Mouse (Mus musculus): ENCODE measurements around the gene Grb2. TPM values are rescaled to one million over a fixed set of nuclear protein-coding genes. Genes with fewer than 3 reads are reported as not detected.

Grb2 gene
- polyA plus RNA-seq, 2 experiments from 2014 or later = 28.8 to 30.9 TPM

DNA sequence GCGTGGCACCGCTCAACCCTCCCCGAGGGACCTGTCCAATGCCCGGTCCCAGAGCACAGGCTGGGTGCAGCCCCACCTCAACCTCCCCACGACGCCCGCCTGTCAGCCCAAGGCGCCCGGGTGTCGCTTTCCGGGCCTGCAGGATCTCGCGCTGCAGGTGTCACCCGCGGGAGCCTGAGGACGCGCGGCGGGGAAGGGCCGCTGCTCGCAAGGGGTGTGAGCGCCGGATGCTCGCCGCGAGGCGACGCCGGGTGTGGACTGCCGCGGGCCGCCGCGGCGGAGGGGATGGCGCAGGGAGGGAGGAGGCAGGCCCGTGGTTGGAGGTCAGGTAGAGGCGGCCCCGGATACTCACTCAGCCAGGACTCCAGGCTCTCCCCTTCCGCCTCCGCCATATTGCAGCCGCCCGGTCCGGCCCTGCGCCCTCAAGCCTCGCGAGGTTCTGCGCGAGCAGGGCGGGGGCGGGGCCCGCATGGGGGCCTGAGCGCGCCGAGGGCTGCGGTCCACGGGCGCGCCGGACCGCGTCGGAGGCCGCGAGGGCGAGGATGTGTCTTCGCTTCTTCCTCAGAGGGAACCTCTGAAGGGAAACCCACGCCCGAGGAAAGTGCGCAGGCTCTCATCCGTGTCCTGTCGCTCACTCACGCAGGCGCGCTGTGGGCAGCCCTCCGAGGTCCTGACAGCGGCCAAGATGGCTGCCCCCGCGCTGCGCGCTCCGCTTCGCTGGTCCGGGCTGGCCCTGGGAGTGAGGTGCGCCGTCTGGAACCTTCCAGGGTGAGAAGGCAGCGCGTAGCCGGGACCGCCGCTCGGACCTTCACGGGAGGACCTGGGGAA is 104.7 kb downstream of the Grb2 start, which contains the start of the genes Mrps7 and Gga3:
Gene Mrps7 (plus strand): TSS at position 450 of the 828 bp plus-strand sequence.
Gene Gga3 (minus strand): TSS at position 576 of the 828 bp plus-strand sequence.
- ATAC-seq = peak; percentile 95

DNA sequence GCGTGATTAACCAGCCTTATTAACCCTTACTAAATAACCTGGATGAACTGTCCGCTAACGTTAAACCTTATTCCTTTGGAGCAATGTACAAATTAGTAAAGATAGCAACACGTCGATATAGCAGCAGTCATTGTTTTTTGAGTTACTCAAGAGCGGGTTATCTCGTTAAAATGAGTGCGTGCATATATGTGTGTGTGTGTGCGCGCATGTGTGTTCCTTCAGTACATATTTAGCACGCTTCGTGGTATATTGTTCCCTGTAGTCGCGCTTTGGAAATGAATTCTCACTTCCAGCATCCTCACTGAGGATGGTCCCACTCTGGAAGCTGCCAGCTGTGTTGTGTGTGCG is 105.3 kb downstream of the Grb2 start:
- no peak for ATAC-seq

DNA sequence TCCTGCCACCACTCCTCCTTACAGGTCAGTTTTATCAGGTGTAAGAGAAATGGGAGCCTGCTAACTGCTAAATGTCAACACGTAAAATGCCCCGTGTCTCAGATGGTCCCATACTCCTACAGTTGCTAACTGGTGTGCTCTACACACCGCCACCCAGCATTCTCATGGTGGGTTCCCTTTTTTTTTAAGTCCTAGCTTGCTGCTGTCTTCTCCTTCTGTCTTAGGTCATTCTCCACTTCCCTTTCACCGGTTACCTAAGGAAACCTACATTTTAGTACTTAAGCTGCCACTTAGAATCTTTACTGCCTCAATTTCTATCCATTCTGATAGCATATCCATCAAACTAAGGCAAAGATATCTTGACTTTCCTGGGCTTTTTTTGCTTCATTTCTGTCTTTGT is 107.2 kb downstream of the Grb2 start:
- no peak for ATAC-seq

DNA sequence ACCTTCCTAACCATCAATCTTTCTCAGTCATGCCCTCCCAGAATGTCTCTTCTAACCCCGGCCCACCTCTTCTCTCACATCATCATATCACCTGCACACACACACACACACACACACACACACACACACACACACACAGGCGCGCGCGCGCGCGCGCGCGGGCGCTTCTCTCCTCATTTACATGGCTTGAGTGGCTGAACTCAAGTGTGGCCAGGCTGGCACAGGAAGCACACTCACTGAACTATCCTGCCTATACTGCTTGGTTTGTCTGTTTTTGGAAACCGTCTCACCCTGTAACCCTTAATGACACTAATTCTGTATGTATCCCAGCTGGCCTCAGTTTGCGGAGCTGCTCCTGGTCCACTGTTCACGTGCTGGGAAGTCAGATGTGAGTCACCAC is 107.7 kb downstream of the Grb2 start:
- no peak for ATAC-seq

DNA sequence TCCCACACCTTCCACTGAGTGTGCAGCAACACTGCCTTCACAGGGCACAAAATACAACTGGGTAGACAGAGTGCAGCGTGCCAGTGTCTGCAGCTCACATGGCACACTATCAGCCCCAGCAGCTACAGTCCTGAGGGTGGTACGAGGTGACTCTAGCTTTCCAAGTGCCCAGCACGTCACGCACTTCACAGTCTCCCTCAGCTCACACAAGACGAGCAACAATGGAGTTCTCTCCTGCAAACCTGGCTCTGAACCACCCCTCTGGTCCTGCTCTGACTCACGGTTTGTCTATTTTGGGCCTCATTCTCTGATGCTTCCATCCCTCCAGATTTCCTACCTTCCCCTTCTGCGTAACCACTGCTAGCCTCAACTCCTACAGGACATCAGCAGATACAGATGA is 108.7 kb downstream of the Grb2 start:
- no peak for ATAC-seq

DNA sequence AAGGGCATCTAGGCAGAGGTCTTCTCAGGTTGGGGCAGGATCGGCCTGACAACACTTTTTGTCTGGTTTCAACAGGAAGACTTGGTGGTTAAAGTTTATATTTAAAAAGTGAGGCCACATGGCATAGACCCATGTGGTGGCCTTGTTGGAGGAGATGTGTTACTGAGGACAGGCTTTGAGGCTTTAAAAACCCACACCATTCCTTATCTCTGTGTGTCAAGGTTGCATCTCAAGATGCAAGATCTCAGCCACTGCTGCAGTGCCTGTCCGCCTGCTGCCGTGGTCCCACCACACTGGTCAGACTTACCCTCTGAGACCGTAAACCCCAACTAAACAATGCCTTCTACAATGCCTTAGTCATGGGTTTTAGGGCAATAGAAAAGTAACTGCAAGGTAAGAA is 110.1 kb downstream of the Grb2 start:
- ATAC-seq = no peak

DNA sequence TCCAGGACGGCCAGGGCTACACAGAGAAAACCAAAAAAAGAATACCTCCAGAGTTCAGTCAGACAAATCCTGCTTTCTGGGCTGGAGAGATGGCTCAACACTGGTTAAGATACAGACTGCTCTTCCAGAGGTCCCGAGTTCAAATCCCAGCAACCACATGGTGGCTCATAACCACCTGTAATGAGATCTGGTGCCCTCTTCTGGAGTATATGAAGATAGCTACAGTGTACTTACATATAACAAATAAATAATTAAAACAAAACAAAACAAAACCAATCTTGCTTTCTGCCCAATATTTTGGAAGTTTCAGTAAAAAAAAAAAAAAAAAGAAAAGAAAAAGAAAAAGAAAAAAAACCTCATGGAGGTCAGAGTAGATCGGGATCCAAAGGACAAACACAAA is 113.2 kb downstream of the Grb2 start:
- no peak for ATAC-seq

Other genes with a start within 250 kb of the Grb2 start
- gene Slc16a5, start 246.1 kb downstream of the Grb2 start, polyA plus RNA-seq (2017; shearing (Covaris generic)) = 1 to 10 TPM; 3.5 to 6.5 TPM
- 100 to 1,000 TPM in 1 of 2 experiments, 10 to 100 TPM in 1; 79.2 to 132 TPM for gene Armc7, start 232.9 kb downstream of the Grb2 start, polyA plus RNA-seq (2017; shearing (Covaris generic))
- 100 to 1,000 TPM; 296 to 304 TPM for gene Nt5c, start 216.7 kb downstream of the Grb2 start, polyA plus RNA-seq (2017; shearing (Covaris generic))
- gene Jpt1, start 194.2 kb downstream of the Grb2 start, polyA plus RNA-seq (2017; shearing (Covaris generic)) = 100 to 1,000 TPM; 716 to 764 TPM
- 100 to 1,000 TPM; 676 to 678 TPM for gene Sumo2, start 172.3 kb downstream of the Grb2 start, polyA plus RNA-seq (2017; shearing (Covaris generic))
- gene Nup85, start 144.2 kb downstream of the Grb2 start, polyA plus RNA-seq (2017; shearing (Covaris generic)) = 10 to 100 TPM; 64.4 to 82.5 TPM
- gene Mrps7, start 104.7 kb downstream of the Grb2 start, polyA plus RNA-seq (2017; shearing (Covaris generic)) = 10 to 100 TPM; 26.9 to 31.1 TPM
- gene Gga3, start 104.5 kb downstream of the Grb2 start, polyA plus RNA-seq (2017; shearing (Covaris generic)) = 10 to 100 TPM; 35.0 to 43.9 TPM
- gene Mif4gd, start 95.6 kb downstream of the Grb2 start, polyA plus RNA-seq (2017; shearing (Covaris generic)) = 100 to 1,000 TPM; 208 to 251 TPM
- 10 to 100 TPM; 93.6 to 98.8 TPM for gene Slc25a19, start 80.3 kb downstream of the Grb2 start, polyA plus RNA-seq (2017; shearing (Covaris generic))
- gene Tmem94, start 56.8 kb upstream of the Grb2 start, polyA plus RNA-seq (2017; shearing (Covaris generic)) = 10 to 100 TPM in 1 of 2 experiments, 1 to 10 TPM in 1; 8.5 to 17.5 TPM
- under 1 TPM; 0.69 to 0.85 TPM for gene Caskin2, start 105.0 kb upstream of the Grb2 start, polyA plus RNA-seq (2017; shearing (Covaris generic))
- 10 to 100 TPM; 11.0 to 16.2 TPM for gene Tsen54, start 106.1 kb upstream of the Grb2 start, polyA plus RNA-seq (2017; shearing (Covaris generic))
- gene Llgl2, start 115.5 kb upstream of the Grb2 start, polyA plus RNA-seq (2017; shearing (Covaris generic)) = 10 to 100 TPM in 1 of 2 experiments, 1 to 10 TPM in 1; 7.9 to 11.1 TPM
- gene Myo15b, start 149.8 kb upstream of the Grb2 start, polyA plus RNA-seq (2017; shearing (Covaris generic)) = not detected
- gene Smim5, start 191.4 kb upstream of the Grb2 start, polyA plus RNA-seq (2017; shearing (Covaris generic)) = 1 to 10 TPM in 1 of 2 experiments, under 1 TPM in 1; 0.94 to 1.5 TPM
- 1 to 10 TPM; 1.9 to 2.8 TPM for gene Smim6, start 203.4 kb upstream of the Grb2 start, polyA plus RNA-seq (2017; shearing (Covaris generic))
- gene Sap30bp, start 224.7 kb upstream of the Grb2 start, polyA plus RNA-seq (2017; shearing (Covaris generic)) = 10 to 100 TPM; 42.0 to 46.9 TPM
- gene Recql5, start 224.9 kb upstream of the Grb2 start, polyA plus RNA-seq (2017; shearing (Covaris generic)) = 10 to 100 TPM; 21.9 to 41.9 TPM